16 mouse cellular contexts compared by ENCODE assay signal in genomic region chr1:64623558-64624435, GRCm38 (mm10). TPM values are rescaled to one million over a fixed set of nuclear protein-coding genes. Genes with fewer than 3 reads are reported as not detected.
DNase-seq lines count a peak whose midpoint lies in the region; ATAC-seq and TF ChIP-seq lines count a peak whose summit lies in the region.
"Had no signal": no experiment of that assay in that cellular context is flagged by ENCODE, and none has a peak within 500 bp of the region (broad histone marks: within the 10 kb centered on the region; RNA-seq: fewer than 3 reads in every experiment).

No protein-coding gene starts in this region.

- H3K27me3 ChIP-seq in intestine, embryonic 14.5 days (replicated peaks; ENCODE audit: control insufficient read depth, insufficient read depth, low read length) = no peaks in the 10 kb centered on the region
- H3K27me3 ChIP-seq in intestine, embryonic 15.5 days (replicated peaks) = no peaks in the 10 kb centered on the region
- H3K27me3 ChIP-seq in C2C12 (ENCODE audit: control insufficient read depth, insufficient read depth, insufficient read length) = no peaks in the 10 kb centered on the region
- no peaks in the 10 kb centered on the region for H3K27me3 ChIP-seq in limb, embryonic 13.5 days
- H3K27me3 ChIP-seq: midbrain, embryonic 12.5 days had no signal

- 58% methylated on average over 12 of the region's 12 CpGs for WGBS in intestine, embryonic 14.5 days
- 58% methylated on average over 12 of the region's 12 CpGs for WGBS in intestine, embryonic 15.5 days
- WGBS in limb, embryonic 13.5 days = 47% methylated on average over 12 of the region's 12 CpGs

- no peak overlapping the region for H3K4me3 ChIP-seq in intestine, embryonic 14.5 days (ENCODE audit: low read depth, low read length)
- H3K4me3 ChIP-seq in intestine, embryonic 15.5 days (replicated peaks) = no peak overlapping the region
- no peak overlapping the region for H3K4me3 ChIP-seq in C2C12 (ENCODE audit: insufficient read depth, poor library complexity, severe bottlenecking)
- no peak overlapping the region for H3K4me3 ChIP-seq in limb, embryonic 13.5 days
- H3K4me3 ChIP-seq: midbrain, embryonic 12.5 days had no signal

- no peak overlapping the region for H3K27ac ChIP-seq in intestine, embryonic 14.5 days (ENCODE audit: low read depth)
- no peak overlapping the region for H3K27ac ChIP-seq in intestine, embryonic 15.5 days
- peak overlapping the region; percentile 35; the same call in 1 of the 2 replicates for H3K27ac ChIP-seq in limb, embryonic 13.5 days
- H3K27ac ChIP-seq: hindbrain, embryonic 14.5 days; midbrain, embryonic 12.5 days had no signal

- H3K4me1 ChIP-seq in intestine, embryonic 14.5 days (replicated peaks; ENCODE audit: control insufficient read depth, insufficient read depth, low read length) = no peaks in the 10 kb centered on the region
- peaks cover 3% of the 10 kb centered on the region for H3K4me1 ChIP-seq in intestine, embryonic 15.5 days (replicated peaks)
- H3K4me1 ChIP-seq in limb, embryonic 13.5 days = peaks cover 26% of the 10 kb centered on the region
- H3K4me1 ChIP-seq: midbrain, embryonic 12.5 days had no signal

- H3K36me3 ChIP-seq in intestine, embryonic 14.5 days (ENCODE audit: control insufficient read depth, insufficient read depth, low read length) = no peaks in the 10 kb centered on the region
- H3K36me3 ChIP-seq in intestine, embryonic 15.5 days = no peaks in the 10 kb centered on the region
- peaks cover 7% of the 10 kb centered on the region for H3K36me3 ChIP-seq in C2C12 (ENCODE audit: control insufficient read depth, insufficient read depth)
- no peaks in the 10 kb centered on the region for H3K36me3 ChIP-seq in limb, embryonic 13.5 days
- H3K36me3 ChIP-seq: midbrain, embryonic 12.5 days had no signal

- peaks cover under 1% of the 10 kb centered on the region for H3K79me3 ChIP-seq in C2C12 (ENCODE audit: low read depth)

- H3K4me2 ChIP-seq in intestine, embryonic 14.5 days (ENCODE audit: low read length) = no peak overlapping the region
- H3K4me2 ChIP-seq in intestine, embryonic 15.5 days (replicated peaks) = no peak overlapping the region
- no peak overlapping the region for H3K4me2 ChIP-seq in limb, embryonic 13.5 days (replicated peaks)
- H3K4me2 ChIP-seq: hindbrain, embryonic 14.5 days; midbrain, embryonic 12.5 days had no signal

- peaks cover 8% of the 10 kb centered on the region for H3K79me2 ChIP-seq in C2C12 (ENCODE audit: control insufficient read depth, insufficient read depth)

- H3K9ac ChIP-seq in intestine, embryonic 14.5 days (ENCODE audit: low read length) = no peak overlapping the region
- no peak overlapping the region for H3K9ac ChIP-seq in intestine, embryonic 15.5 days
- H3K9ac ChIP-seq in limb, embryonic 13.5 days = no peak overlapping the region
- H3K9ac ChIP-seq: hindbrain, embryonic 14.5 days; liver, postnatal 0 days; midbrain, embryonic 12.5 days had no signal

- no peak for ATAC-seq in intestine, embryonic 14.5 days (replicated peaks; ENCODE audit: low FRiP score, low TSS enrichment, low read depth)
- ATAC-seq in intestine, embryonic 15.5 days = no peak
- peak; percentile 60 for ATAC-seq in limb, embryonic 13.5 days (ENCODE audit: low FRiP score, low read depth)
- ATAC-seq in cerebellum, adult (ENCODE audit: insufficient number of reproducible peaks, low FRiP score, low TSS enrichment) = no peak
- ATAC-seq: forebrain, embryonic 14.5 days; liver, postnatal 0 days had no signal

- no peak for TF ChIP-seq CTCF in C2C12 (IDR thresholded peaks at IDR 0.05; ENCODE audit: control insufficient read depth, insufficient read depth, insufficient read length)

- peak; percentile 39 for DNase-seq in intestine, embryonic 14.5 days (ENCODE audit: low spot score)
- peak; percentile 87 for DNase-seq in NIH3T3 (ENCODE audit: low read depth)
- no peak for DNase-seq in B cell, adult 2 months
- DNase-seq: cerebellum, adult 2 months; kidney, adult 11 months; layer of hippocampus, postnatal 36 days; liver, postnatal 0 days; lung, postnatal 36 days; thymus, adult 18-20 months had no signal

- H3K9me3 ChIP-seq in intestine, embryonic 14.5 days (ENCODE audit: control insufficient read depth, low read length) = no peaks in the 10 kb centered on the region
- H3K9me3 ChIP-seq in intestine, embryonic 15.5 days = no peaks in the 10 kb centered on the region
- no peaks in the 10 kb centered on the region for H3K9me3 ChIP-seq in limb, embryonic 13.5 days
- H3K9me3 ChIP-seq: midbrain, embryonic 12.5 days had no signal

- no peak overlapping the region for H3ac ChIP-seq in C2C12 (ENCODE audit: control insufficient read depth, insufficient read length, low read depth)

TF ChIP-seq in C2C12, 6 proteins besides CTCF, POLR2A, EP300 and RAD21:
- TF ChIP-seq MYOD1 (IDR thresholded peaks at IDR 0.05; ENCODE audit: control insufficient read depth, insufficient read length, low read depth) (peak; percentile 96), MYOG (IDR thresholded peaks at IDR 0.05; ENCODE audit: control insufficient read depth, extremely low read depth, insufficient read length) (no peak), FOSL1 (IDR thresholded peaks at IDR 0.05; ENCODE audit: insufficient read depth, low read length, poor library complexity, severe bottlenecking) (peak; percentile 87)
TF ChIP-seq in C2C12: peak in this region for 2.

RNA-seq across cellular contexts. Expression of gene Mettl21a, which starts 6.8 kb away (rescaled TPM):
- 17.7 and 21.2 TPM in 2 replicates for polyA plus RNA-seq in intestine, embryonic 14.5 days (2014; fragmentation: Nextera tagmentation; extraction: Ambion mirVana)
- polyA plus RNA-seq in intestine, embryonic 15.5 days (2015; fragmentation: Nextera tagmentation; extraction: Ambion mirVana) = 17.2 and 18.0 TPM in 2 replicates
- polyA plus RNA-seq in C2C12 (2012; fragmentation: generic; extraction: Trizol) = 27.9 TPM
- polyA plus RNA-seq in limb, embryonic 13.5 days (2015; fragmentation: Nextera tagmentation; extraction: Ambion mirVana) = 26.0 and 27.2 TPM in 2 replicates

Comparison
In these comparisons a context has a peak if more than half of its experiments do, and no peak if none do; other contexts are left out.
1. DNase-seq: peak in intestine, embryonic 14.5 days (single experiment) and NIH3T3 (single experiment); none in B cell, adult 2 months (0 of 2).